Mouse (Mus musculus): ENCODE results near the gene Rec114.

DNA sequence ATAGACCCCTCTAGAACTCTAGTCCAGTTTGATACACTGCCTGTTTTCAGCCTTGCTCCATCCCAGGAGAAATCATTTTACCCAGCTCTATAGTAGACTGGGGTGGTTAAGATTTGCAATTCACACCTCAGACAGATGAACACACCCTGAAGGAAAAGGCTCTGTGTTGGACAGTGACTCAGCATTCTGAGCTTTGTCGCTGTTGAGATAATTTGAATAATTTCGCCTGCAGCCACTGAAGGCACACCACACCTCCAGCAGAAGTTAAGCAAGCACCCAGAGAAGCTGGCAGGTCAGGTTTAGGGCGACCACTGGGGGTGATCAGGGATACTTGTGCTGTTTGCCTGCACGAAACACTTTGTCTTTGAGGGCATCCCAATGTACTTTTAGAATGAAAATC is 4.4 kb upstream of the Rec114 start:
- TF ChIP-seq CTCF (IDR thresholded peaks at IDR 0.05; ENCODE audit: low read depth, low read length): no peak
- no peak for TF ChIP-seq POLR2A (IDR thresholded peaks at IDR 0.05; ENCODE audit: insufficient read depth, low read length)

Data from ES-Bruce4 (cell line).